Mouse (Mus musculus): ENCODE measurements around the gene Hdac4. TPM values are rescaled to one million over a fixed set of nuclear protein-coding genes. Genes with fewer than 3 reads are reported as not detected.

Hdac4 gene
- polyA plus RNA-seq (2014; fragmentation: Illumina TruSeq; extraction: RNeasy Lipid Tissue Mini Kit (QIAGEN cat#74804); ENCODE audit: low read depth, low replicate concordance) = 14.3 TPM

GRCm38 (mm10) chr1:92195360-92196149 lies at the start of gene Hdac4:
TSS of gene Hdac4 (minus strand) at chr1:92195699.

